Mouse (Mus musculus): ENCODE measurements at regions not wholly inside any gene's neighbourhood (a gene's known extent, or its start where the extent isn't known, plus 50 kb on each side); places are given as distances from the start of the nearest gene placed in this dataset.
"Not testable (repeated sequence)": the region's sequence is repeated elsewhere in the genome, so short reads cannot be mapped to it uniquely, and the experiment has no call there.

DNA sequence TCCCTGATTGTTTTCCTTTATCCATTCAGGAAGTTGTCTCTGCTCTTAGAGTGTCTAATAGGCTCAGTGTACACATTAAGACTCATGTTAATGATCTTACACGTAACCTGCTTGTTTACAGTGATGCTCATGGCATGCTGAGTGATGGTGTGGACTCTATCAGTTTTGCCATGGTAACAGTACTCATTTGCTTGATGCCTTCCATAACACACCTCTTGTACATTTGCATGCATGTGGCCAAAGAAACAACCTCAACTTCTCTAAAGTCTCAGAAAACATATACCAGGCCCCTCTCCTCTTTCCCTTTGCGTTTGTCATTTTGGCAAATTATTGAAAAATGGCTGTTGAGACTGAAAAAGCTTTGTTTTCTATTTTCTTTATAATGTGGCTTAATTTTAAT lies 155.0 kb downstream of the Ube2e3 start:
- no peak for DNase-seq

DNA sequence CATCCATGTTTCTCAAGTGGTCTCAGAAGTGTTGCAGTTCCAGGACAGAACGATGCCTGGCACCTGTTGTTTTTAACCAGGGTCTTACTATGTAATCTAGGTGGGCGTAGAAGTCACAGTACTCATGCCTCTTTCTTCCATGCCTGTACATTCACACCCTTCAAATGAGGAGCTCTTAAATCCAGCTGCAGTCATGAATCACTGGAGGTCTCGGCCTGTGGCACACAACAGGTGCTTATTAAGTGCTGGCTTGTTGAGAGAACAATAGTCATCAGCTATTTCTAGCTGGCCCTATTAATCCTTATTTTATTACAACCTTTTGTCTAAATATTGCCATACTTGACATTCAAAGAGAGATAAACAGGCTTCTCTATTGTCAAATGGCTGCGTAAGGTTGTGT lies 157.8 kb downstream of the Ube2e3 start:
- DNase-seq, result no peak

GRCm38 (mm10) chr2:79030990-79031389 lies 163.1 kb downstream of the Ube2e3 start:
- DNase-seq, result no peak

GRCm38 (mm10) chr2:79036296-79036695 lies 168.4 kb downstream of the Ube2e3 start:
- no peak for DNase-seq

GRCm38 (mm10) chr2:79038624-79039023 lies 170.7 kb downstream of the Ube2e3 start:
- no peak for DNase-seq

GRCm38 (mm10) chr2:79044804-79045203 lies 176.9 kb downstream of the Ube2e3 start:
- DNase-seq, result not testable (repeated sequence)

- no peak for DNase-seq
These were observed 177.6 kb downstream of the Ube2e3 start for GRCm38 (mm10) chr2:79045508-79045907.

DNA sequence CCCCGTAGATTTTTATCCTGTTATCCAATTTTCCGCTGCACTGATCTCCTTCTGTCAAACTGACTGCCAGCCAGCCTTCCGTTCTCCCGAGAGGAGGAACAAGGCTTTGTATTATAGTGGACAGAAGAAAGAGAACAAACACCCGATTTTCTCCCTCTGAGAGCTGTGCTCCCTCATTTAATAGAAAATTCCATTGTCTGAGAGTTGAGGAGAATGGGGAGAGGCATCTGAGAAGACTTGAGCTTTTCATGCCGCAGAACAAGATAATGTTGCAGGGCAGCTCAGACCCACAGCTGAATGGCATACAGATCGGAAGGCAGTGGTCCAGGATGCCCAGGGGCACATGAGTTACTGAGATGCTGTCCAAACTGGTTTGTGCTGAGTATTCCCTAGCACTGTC lies 180.1 kb downstream of the Ube2e3 start:
- DNase-seq, result no peak

DNA sequence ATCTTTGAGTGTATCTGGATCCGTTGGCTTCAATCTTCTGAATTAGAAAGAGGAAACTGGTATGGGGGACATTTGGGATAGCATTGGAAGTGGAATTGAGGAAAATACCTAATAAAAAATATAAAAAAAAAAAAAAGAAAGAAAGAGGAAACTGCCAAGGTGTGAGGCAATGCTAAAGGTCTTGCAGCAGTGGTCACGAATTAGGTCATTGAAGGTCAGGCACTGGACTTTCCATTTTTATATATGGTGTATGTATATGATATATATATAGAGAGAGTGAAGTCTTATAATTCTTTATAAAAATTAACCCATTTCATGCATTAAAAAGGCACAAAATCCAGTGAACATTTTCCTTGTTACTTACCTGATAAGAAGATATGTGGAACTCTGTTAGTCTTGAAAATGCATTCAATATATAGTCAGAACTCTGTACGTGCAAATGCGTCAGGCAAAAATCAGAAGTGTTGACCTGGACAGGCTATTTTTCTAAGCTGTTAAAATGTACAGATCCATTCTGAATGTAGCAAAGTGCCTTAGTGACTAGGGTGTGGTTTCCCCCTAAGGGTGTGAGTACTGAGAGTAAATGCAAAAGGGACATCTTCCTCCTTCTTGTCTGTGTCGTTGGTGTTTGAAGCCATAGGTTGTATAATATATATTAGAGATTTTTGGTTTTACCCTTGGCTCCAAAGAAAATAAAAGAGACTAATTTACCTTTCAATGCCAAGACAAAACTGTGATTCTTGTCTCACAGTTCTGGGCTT lies 181.0 kb downstream of the Ube2e3 start:
- DNase-seq, result no peak

- DNase-seq, result no peak
These were observed 182.6 kb downstream of the Ube2e3 start for GRCm38 (mm10) chr2:79050495-79051046.

GRCm38 (mm10) chr2:79052226-79052625 lies 184.3 kb downstream of the Ube2e3 start:
- no peak for DNase-seq

GRCm38 (mm10) chr2:79056138-79056537 lies 188.2 kb downstream of the Ube2e3 start:
- DNase-seq, result no peak

DNA sequence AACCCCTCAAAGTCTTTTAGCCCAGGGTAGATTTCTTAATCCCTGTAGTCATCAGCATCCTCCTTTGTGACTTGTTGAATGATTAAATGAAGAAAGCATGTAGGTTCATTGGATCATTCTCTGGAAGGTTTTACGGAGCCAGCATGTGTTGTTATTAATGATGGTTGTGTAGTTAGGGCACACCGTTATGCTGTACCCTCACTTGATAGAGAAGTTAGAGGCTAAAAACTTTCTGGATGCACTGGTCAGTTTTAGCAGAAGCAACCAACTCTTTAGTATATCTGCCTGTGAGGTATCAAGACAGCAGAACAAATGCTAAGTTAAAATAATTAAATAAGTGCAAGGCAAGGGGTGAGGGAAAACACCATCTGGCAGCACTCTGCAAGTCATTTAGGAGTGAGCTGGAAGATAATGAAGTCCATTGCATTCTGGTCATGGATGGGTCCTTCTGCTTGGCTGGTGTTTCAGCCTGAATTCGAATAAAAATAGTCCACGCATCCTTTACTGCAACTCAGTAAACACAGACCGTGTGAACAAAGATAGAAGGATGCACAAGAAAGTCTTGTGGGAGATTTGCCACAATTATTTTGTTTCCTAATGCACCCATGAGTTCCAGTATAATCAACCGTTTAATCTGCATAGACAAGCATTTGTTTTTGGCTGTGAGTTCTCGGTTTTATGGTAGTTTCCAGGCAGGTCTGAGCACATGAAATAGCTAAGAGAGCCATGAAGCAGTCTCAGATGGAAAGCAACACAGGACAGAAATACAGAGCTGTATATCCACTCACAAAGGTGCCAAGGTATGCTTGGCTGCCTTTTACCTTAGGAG lies 191.4 kb downstream of the Ube2e3 start:
- DNase-seq, result no peak

DNA sequence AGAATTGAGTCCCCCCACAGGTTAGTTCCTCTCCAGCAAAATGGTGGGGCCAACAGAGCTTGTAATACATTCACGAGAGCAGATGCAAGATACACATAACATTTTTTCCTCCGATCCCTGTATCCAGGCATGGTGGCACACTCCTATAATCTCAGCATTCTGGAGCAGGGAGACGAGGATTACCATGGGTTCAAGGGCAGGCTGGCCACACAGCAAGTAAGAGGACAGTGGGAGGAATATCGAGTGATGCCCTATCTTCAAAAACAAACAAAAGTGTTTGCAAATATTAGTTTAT lies 192.0 kb downstream of the Ube2e3 start:
- no peak for DNase-seq

DNA sequence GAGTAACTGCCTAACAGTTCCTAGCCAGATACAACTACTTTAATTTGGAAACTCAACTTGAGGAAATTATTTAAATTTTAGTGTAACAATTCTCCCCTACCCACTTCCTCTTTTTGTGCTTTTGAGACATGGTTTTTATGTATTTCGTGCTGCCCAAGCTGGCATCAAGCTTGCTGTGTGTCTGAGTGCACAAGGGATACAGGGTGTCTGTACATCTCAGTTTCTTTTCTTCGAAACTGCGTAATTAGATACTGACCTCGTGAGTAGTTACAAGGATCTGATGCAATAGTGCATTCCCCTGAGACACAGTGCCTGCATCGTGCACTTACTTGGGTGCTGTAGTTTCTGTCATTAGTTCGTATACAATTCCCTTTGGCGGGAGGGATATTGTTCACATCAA lies 192.4 kb downstream of the Ube2e3 start:
- no peak for DNase-seq

DNA sequence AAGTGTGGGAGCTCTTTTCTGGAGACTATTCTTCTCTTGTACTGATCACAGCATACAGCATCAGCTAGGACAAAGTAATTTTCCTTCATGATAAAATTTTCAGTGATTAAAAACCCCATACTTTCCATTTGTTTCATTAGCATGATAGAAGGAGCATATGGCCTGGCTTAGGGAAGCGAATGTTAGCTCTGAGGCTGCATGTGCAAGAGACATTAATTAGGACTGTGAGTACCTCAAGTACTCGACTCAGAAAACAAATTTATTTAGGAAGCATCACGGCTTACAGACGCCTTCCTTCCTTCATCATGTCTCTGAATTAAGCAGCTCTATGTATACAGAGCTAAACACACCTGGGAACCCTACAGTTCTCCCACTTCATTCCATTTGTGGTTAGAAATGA lies 193.6 kb upstream of the Itga4 start:
- DNase-seq, result no peak

- DNase-seq, result peak; percentile 43 to 55
These were observed 193.0 kb upstream of the Itga4 start for GRCm38 (mm10) chr2:79062196-79062636.

DNA sequence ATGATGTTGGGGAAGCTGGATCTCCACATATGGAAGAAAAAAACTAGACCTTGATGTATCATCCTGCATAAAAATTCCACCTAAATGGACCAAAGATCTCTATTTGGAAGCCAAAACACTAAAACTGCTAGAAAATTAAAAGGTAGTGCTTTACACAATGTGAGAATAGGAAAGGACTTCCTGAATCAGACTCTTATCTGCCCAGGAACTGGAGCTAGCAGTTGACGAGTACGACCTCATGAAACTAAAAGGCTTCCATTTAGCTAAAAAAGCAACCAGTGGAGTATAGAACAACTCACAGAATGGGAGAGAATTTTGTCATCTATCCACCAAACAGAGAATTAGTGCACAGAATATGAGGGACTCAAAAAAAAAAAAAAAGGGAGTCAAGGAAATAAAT lies 191.6 kb upstream of the Itga4 start:
- no peak for DNase-seq

- no peak for DNase-seq
These were observed 189.9 kb upstream of the Itga4 start for GRCm38 (mm10) chr2:79065321-79065720.

GRCm38 (mm10) chr2:79076115-79076514 lies 179.1 kb upstream of the Itga4 start:
- no peak for DNase-seq

- no peak for DNase-seq
These were observed 176.3 kb upstream of the Itga4 start for GRCm38 (mm10) chr2:79078836-79079394.

- no peak for DNase-seq
These were observed 173.5 kb upstream of the Itga4 start for GRCm38 (mm10) chr2:79081769-79082168.

DNA sequence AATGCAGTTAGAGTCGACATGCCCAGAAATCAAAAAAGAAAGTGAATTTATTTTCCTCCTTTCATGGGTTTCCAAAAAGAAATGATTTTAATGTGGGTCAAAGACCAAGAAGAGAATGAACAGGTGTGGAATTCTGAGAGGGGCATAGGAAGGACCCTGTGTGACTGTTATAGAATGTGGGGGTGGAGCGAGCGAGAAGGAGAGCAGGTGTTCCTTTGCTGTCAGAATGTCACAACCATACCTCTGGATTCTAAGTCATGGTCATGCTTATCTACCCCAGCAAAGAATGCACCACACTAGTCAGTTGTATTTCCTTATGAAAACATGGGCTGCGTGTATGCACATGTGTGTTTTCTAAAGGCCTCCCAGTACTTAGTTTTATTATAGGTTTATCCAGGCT lies 168.9 kb upstream of the Itga4 start:
- DNase-seq, result no peak

Measured in kidney, postnatal 4 days (tissue).